Mouse (Mus musculus) neural tube, embryonic 11.5 days (tissue): ENCODE data around the gene Strap. TPM values are rescaled to one million over a fixed set of nuclear protein-coding genes. Genes with fewer than 3 reads are reported as not detected.
A peak's percentile ranks its signal among the peaks of the same experiment; 100 is the strongest.

Experiments
- ATAC-seq: fragments of 200-750 bp; cut with Nextera tagmentation; 2 replicates; pipeline ENCODE4 v1.8.0; 2017; ENCODE audit warnings: moderate number of reproducible peaks, mild to moderate bottlenecking, moderate TSS enrichment, moderate library complexity; ENCODE audit not compliant: insufficient read depth, low FRiP score, low TSS enrichment
- DNase-seq: peaks from one replicate; pipeline ENCODE4 v3.0.0-alpha.2; 2015; ENCODE audit warnings: low spot score
- H3K27ac ChIP-seq: fragments of 300-500 bp; sonication (generic); 2 replicates; pipeline ENCODE4 v1.5.1; 2014; ENCODE audit warnings: low read depth, mild to moderate bottlenecking, low read length
- H3K27me3 ChIP-seq: fragments of 300-500 bp; sonication (generic); 2 replicates; pipeline ENCODE4 v1.6.1; 2014; ENCODE audit warnings: mild to moderate bottlenecking, low read length, mixed read lengths; ENCODE audit not compliant: control insufficient read depth, insufficient read depth
- H3K36me3 ChIP-seq: fragments of 300-500 bp; sonication (generic); 2 replicates; pipeline ENCODE4 v1.6.1; 2014; ENCODE audit warnings: mild to moderate bottlenecking, low read length, moderate library complexity, mixed read lengths; ENCODE audit not compliant: control insufficient read depth, insufficient read depth
- H3K4me1 ChIP-seq: fragments of 300-500 bp; sonication (generic); 2 replicates; pipeline ENCODE4 v1.6.1; 2014; ENCODE audit warnings: low read length, mixed read lengths; ENCODE audit not compliant: control insufficient read depth, insufficient read depth
- H3K4me2 ChIP-seq: fragments of 300-500 bp; sonication (generic); 2 replicates; pipeline ENCODE4 v1.6.1; 2014; ENCODE audit warnings: low read depth, mild to moderate bottlenecking, moderate library complexity
- H3K4me3 ChIP-seq: fragments of 300-500 bp; sonication (generic); 2 replicates; pipeline ENCODE4 v1.5.1; 2014; ENCODE audit warnings: low read depth, low read length
- H3K9ac ChIP-seq: fragments of 300-500 bp; sonication (generic); 2 replicates; pipeline ENCODE4 v1.6.1; 2014; ENCODE audit warnings: mild to moderate bottlenecking, low read length
- H3K9me3 ChIP-seq: fragments of 300-500 bp; sonication (generic); 2 replicates; pipeline ENCODE4 v1.6.1; 2016; ENCODE audit warnings: low read length; ENCODE audit not compliant: control insufficient read depth
- WGBS: fragments of 180-500 bp; shearing (Covaris S2); extraction: QIAGEN DNeasy Blood & Tissue Kit; methylation state at CpG from one replicate; pipeline ENCODE4 v1.1.7; 2014; 5-methylcytosine and 5-hydroxymethylcytosine counted together
- polyA plus RNA-seq: library from polyadenylated mRNA; unstranded; fragments of >200 nt; fragmentation: Nextera tagmentation; extraction: Ambion mirVana; gene quantifications from 2 replicates; pipeline ENCODE4 v1.2.1, GENCODE M21; 2014

Strap gene
- polyA plus RNA-seq, 1 experiment from 2014 or later = 246 TPM

GRCm38 (mm10) chr6:137783899-137784637 is 49.2 kb downstream of the Strap start:
- ATAC-seq = no peak
- WGBS = 92% methylated on average over 7 of the region's 7 CpGs
- no peak overlapping the region for H3K9ac ChIP-seq
- H3K4me3 ChIP-seq = no peak overlapping the region
- no peaks in the 10 kb centered on the region for H3K27me3 ChIP-seq
- no peaks in the 10 kb centered on the region for H3K9me3 ChIP-seq
- H3K36me3 ChIP-seq = no peaks in the 10 kb centered on the region
- no peaks in the 10 kb centered on the region for H3K4me1 ChIP-seq
- H3K27ac ChIP-seq = no peak overlapping the region
- DNase-seq = no peak
- no peak overlapping the region for H3K4me2 ChIP-seq

- DNase-seq = no peak
- no peaks in the 10 kb centered on the region for H3K9me3 ChIP-seq
- no peaks in the 10 kb centered on the region for H3K36me3 ChIP-seq
- no peak overlapping the region for H3K27ac ChIP-seq
- no peak overlapping the region for H3K4me2 ChIP-seq
- H3K4me3 ChIP-seq = no peak overlapping the region
- H3K4me1 ChIP-seq = no peaks in the 10 kb centered on the region
- ATAC-seq = no peak
- 68% methylated on average over 9 of the region's 9 CpGs for WGBS
- no peak overlapping the region for H3K9ac ChIP-seq
- H3K27me3 ChIP-seq = no peaks in the 10 kb centered on the region
Observed at GRCm38 (mm10) chr6:137788976-137789590, 54.2 kb downstream of the Strap start.

DNA sequence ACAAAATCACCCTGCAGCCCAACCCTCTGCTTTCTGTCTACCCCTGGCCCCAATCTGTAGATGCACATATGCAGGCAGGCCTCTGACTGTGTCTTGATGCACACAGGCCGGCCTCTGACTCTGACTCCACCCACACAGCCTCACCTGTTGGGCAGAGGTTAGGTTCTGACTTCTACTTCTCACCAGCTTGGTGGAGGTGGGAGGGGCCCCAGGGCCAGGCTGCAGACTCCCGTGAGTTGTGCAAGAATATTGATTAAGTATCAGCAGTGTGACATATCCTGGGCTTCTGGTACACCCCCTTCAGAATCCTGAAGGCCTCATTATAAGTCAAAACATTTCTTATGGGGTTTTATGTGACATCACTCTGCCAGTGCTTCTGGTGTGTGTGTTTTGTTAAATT is 54.8 kb downstream of the Strap start:
- 83% methylated on average over 2 of the region's 2 CpGs for WGBS
- Histone ChIP-seq H3K4me2 (no peak overlapping the region), H3K4me3 (no peak overlapping the region), H3K4me1 (no peaks in the 10 kb centered on the region), H3K36me3 (no peaks in the 10 kb centered on the region), H3K9me3 (no peaks in the 10 kb centered on the region), H3K27ac (no peak overlapping the region), H3K27me3 (no peaks in the 10 kb centered on the region), H3K9ac (no peak overlapping the region)
- DNase-seq (no peak), ATAC-seq (no peak)

DNA sequence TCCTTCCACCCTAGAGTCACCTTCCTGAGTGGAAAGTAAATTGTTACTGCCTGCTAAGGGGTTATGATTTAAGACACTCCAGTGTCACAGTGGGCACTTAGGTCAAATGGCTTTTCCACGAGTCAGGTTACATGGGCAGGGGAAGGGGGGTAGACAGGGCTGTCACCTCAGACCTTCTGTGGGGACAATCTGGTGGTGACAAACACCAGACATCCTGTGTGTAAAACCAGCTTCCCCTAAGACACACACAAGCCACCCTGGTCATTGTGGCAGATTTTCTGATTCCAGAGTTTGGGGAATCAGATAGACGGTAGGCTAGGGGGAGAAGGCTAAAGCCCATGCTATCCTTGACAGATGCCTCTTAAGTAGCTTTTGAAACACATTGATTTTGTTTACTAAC is 60.6 kb downstream of the Strap start:
- Histone ChIP-seq H3K4me1 (no peaks in the 10 kb centered on the region), H3K27ac (no peak overlapping the region), H3K9me3 (no peaks in the 10 kb centered on the region; the same call in 1 of the 2 replicates), H3K4me2 (no peak overlapping the region), H3K36me3 (no peaks in the 10 kb centered on the region), H3K9ac (no peak overlapping the region), H3K4me3 (no peak overlapping the region), H3K27me3 (no peaks in the 10 kb centered on the region)
- no peak for ATAC-seq
- no peak for DNase-seq
- WGBS = 71% methylated on average over 2 of the region's 2 CpGs

DNA sequence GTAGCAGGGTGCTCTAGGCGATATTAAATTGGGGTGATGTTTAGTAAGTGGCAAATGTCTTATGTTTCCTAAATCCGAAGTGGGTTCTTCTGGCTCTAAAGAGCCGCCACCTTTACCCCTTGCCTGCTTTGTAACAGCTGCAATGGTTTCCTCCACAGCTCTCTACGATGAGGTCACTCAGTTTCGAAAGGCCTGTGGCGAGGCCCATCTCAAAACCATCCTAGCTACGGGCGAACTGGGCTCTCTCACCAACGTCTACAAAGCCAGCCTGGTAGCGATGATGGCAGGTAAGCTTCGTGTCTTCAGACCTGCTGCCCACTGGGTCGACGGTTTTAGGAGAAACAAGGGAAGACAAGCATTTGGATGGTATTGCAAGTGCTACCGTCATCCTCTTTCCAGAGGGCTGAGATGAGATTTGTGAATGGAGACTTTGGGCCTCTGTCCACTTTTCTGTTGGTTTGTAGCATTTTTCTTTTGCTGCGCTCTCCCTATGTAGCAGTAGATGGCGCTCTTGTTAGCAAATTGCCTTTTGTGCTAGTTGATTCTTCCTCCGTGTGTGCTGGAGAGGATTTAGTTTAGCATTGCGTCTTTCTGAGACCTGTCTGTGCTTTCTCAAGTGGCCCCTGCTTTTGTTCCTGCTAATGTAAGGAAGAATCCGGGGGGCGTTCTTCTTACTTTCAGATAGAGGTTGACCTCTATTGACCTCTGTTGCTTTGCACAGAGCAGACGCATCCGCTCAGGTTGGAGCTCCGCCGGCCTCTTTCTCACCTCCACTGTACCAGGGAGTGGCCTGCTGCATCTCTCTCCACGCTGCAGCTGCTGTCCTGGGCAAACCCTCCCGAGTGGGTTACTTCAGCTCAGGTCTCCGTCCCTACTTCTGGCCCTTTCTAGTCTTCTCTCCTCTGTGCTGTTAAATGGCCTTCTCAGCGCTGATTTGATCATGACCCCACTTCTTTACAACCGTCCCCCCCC is 62.0 kb downstream of the Strap start:
- Histone ChIP-seq H3K27me3 (no peaks in the 10 kb centered on the region), H3K27ac (no peak overlapping the region), H3K9ac (no peak overlapping the region), H3K4me1 (no peaks in the 10 kb centered on the region), H3K9me3 (no peaks in the 10 kb centered on the region; the same call in 1 of the 2 replicates), H3K4me3 (no peak overlapping the region), H3K36me3 (no peaks in the 10 kb centered on the region), H3K4me2 (no peak overlapping the region)
- peak; percentile 53 for DNase-seq
- 76% methylated on average over 29 of the region's 29 CpGs for WGBS
- peak; percentile 62 for ATAC-seq

DNA sequence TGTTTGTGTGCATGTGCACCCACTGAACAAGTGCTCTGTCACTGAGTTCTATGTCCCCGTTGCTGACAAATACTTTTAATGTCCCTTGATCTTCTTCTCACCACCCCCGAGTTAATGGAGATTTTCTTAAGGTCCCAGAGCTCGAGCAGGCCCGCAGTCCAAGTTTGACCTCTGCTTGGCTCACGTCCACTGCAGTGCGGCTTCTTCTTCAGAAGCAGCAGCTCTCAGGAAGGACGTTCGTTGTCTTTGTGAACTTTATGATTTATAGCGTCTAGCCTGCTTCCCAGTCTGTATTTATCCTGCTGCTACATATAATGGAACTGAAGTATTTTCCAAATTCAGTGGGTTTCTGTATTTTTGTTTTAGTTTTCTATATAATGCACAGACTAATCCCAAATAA is 64.4 kb downstream of the Strap start:
- ATAC-seq = no peak
- no peak for DNase-seq
- 83% methylated on average over 9 of the region's 9 CpGs for WGBS

More for the DNA sequence above, 64.4 kb downstream of the Strap start:
- H3K4me2 ChIP-seq = no peak overlapping the region
- H3K4me3 ChIP-seq = no peak overlapping the region
- H3K9me3 ChIP-seq = no peaks in the 10 kb centered on the region; the same call in 1 of the 2 replicates
- no peak overlapping the region for H3K27ac ChIP-seq
- H3K36me3 ChIP-seq = no peaks in the 10 kb centered on the region
- no peaks in the 10 kb centered on the region for H3K27me3 ChIP-seq
- no peaks in the 10 kb centered on the region for H3K4me1 ChIP-seq
- H3K9ac ChIP-seq = no peak overlapping the region

Other genes with a start within 250 kb of the Strap start
- gene Eps8, start 80.2 kb upstream of the Strap start, polyA plus RNA-seq = 6.6 and 7.6 TPM in 2 replicates
- 51.7 and 51.8 TPM in 2 replicates for gene Dera, start 19.5 kb downstream of the Strap start, polyA plus RNA-seq